Mouse (Mus musculus): ENCODE results near the gene Ssx2ip.
A peak's percentile ranks its signal among the peaks of the same experiment; 100 is the strongest.
"Not testable (repeated sequence)": the region's sequence is repeated elsewhere in the genome, so short reads cannot be mapped to it uniquely, and the experiment has no call there.

Gene Ssx2ip

GRCm38 (mm10) chr3:146403770-146404169 lies 672 bp upstream of the Ssx2ip start:
- no peak for DNase-seq (ENCODE audit: low read depth, low spot score)

GRCm38 (mm10) chr3:146405213-146406006 lies 968 bp downstream of the Ssx2ip start:
- no peak for DNase-seq (ENCODE audit: low read depth, low spot score)

- no peak for DNase-seq (ENCODE audit: low read depth, low spot score)
These were observed 1.5 kb downstream of the Ssx2ip start for GRCm38 (mm10) chr3:146406007-146406341.

GRCm38 (mm10) chr3:146407086-146407721 lies 2.8 kb downstream of the Ssx2ip start:
- no peak for DNase-seq (ENCODE audit: low read depth, low spot score)

- no peak for DNase-seq (ENCODE audit: low read depth, low spot score)
These were observed 5.7 kb downstream of the Ssx2ip start for GRCm38 (mm10) chr3:146410114-146410513.

- DNase-seq (ENCODE audit: low read depth, low spot score), result no peak
These were observed 7.6 kb downstream of the Ssx2ip start for GRCm38 (mm10) chr3:146412008-146412407.

- no peak for DNase-seq (ENCODE audit: low read depth, low spot score)
These were observed 8.0 kb downstream of the Ssx2ip start for GRCm38 (mm10) chr3:146412480-146412879.

GRCm38 (mm10) chr3:146413016-146413415 lies 8.6 kb downstream of the Ssx2ip start:
- no peak for DNase-seq (ENCODE audit: low read depth, low spot score)

GRCm38 (mm10) chr3:146413992-146414391 lies 9.6 kb downstream of the Ssx2ip start:
- no peak for DNase-seq (ENCODE audit: low read depth, low spot score)

- DNase-seq (ENCODE audit: low read depth, low spot score), result no peak
These were observed 10.1 kb downstream of the Ssx2ip start for GRCm38 (mm10) chr3:146414555-146414954.

GRCm38 (mm10) chr3:146417873-146418272 lies 13.4 kb downstream of the Ssx2ip start:
- no peak for DNase-seq (ENCODE audit: low read depth, low spot score)

GRCm38 (mm10) chr3:146418901-146419300 lies 14.5 kb downstream of the Ssx2ip start:
- DNase-seq (ENCODE audit: low read depth, low spot score), result no peak

GRCm38 (mm10) chr3:146419534-146419933 lies 15.1 kb downstream of the Ssx2ip start:
- DNase-seq (ENCODE audit: low read depth, low spot score), result no peak

GRCm38 (mm10) chr3:146419992-146420537 lies 15.6 kb downstream of the Ssx2ip start:
- DNase-seq (ENCODE audit: low read depth, low spot score), result no peak

GRCm38 (mm10) chr3:146421787-146422186 lies 17.3 kb downstream of the Ssx2ip start:
- peak; percentile 19 for DNase-seq (ENCODE audit: low read depth, low spot score)

GRCm38 (mm10) chr3:146423710-146424109 lies 19.3 kb downstream of the Ssx2ip start:
- no peak for DNase-seq (ENCODE audit: low read depth, low spot score)

- DNase-seq (ENCODE audit: low read depth, low spot score), result no peak
These were observed 20.0 kb downstream of the Ssx2ip start for GRCm38 (mm10) chr3:146424306-146424900.

GRCm38 (mm10) chr3:146425902-146426301 lies 21.5 kb downstream of the Ssx2ip start:
- DNase-seq (ENCODE audit: low read depth, low spot score), result no peak

GRCm38 (mm10) chr3:146426489-146426888 lies 22.0 kb downstream of the Ssx2ip start:
- DNase-seq (ENCODE audit: low read depth, low spot score), result no peak

GRCm38 (mm10) chr3:146433063-146433462 lies 28.6 kb downstream of the Ssx2ip start:
- DNase-seq (ENCODE audit: low read depth, low spot score), result not testable (repeated sequence)

GRCm38 (mm10) chr3:146433681-146434350 lies 29.4 kb downstream of the Ssx2ip start:
- no peak for DNase-seq (ENCODE audit: low read depth, low spot score)

- no peak for DNase-seq (ENCODE audit: low read depth, low spot score)
These were observed 30.2 kb downstream of the Ssx2ip start for GRCm38 (mm10) chr3:146434686-146435085.

All from CD4-positive helper T cell, adult 2 months (primary cell).